Mouse (Mus musculus) MEL (cell line): ENCODE measurements around the gene Chst15. TPM values are rescaled to one million over a fixed set of nuclear protein-coding genes. Genes with fewer than 3 reads are reported as not detected.

Source experiments
- DNase-seq: peaks from one replicate; pipeline ENCODE4 v3.0.0; 2011; ENCODE audit warnings: low read depth, low spot score
- H3K27ac ChIP-seq: 2 replicates; pipeline ENCODE4 v1.5.1; 2012; ENCODE audit warnings: low read depth, mild to moderate bottlenecking, control low read depth, low read length, moderate library complexity; ENCODE audit not compliant: control insufficient read depth
- H3K27me3 ChIP-seq, 2 experiments: fragments of 150-350 bp in 1 of 2; sonication (generic) in 1 of 2; 2 replicates each; pipeline ENCODE4 v1.6.1; 2012; ENCODE audit warnings: low read length in 2 of 2, mild to moderate bottlenecking in 2 of 2, improper control_type of control experiment in 1 of 2, moderate library complexity in 1 of 2; ENCODE audit not compliant: insufficient read depth in 2 of 2, control insufficient read depth in 1 of 2
- H3K36me3 ChIP-seq, 2 experiments: 2 replicates each; pipeline ENCODE4 v1.6.1; 2012 to 2014; ENCODE audit warnings: low read length in 2 of 2, improper control_type of control experiment in 1 of 2, inconsistent platforms in 1 of 2, mild to moderate bottlenecking in 1 of 2; ENCODE audit not compliant: insufficient read depth in 2 of 2, control insufficient read depth in 1 of 2
- H3K4me1 ChIP-seq, 2 experiments: fragments of 150-350 bp in 1 of 2; sonication (generic) in 1 of 2; 2 replicates each; pipeline ENCODE4 v1.6.1; 2012; ENCODE audit warnings: low read length in 2 of 2, improper control_type of control experiment in 1 of 2, mild to moderate bottlenecking in 1 of 2; ENCODE audit not compliant: insufficient read depth in 2 of 2, control insufficient read depth in 1 of 2
- H3K4me3 ChIP-seq, 2 experiments: fragments of 150-350 bp in 1 of 2; sonication (generic) in 1 of 2; 2 replicates each; pipeline ENCODE4 v1.5.1; 2012; ENCODE audit warnings: low read depth in 2 of 2, low read length in 2 of 2, mild to moderate bottlenecking in 2 of 2, moderate library complexity in 2 of 2, control low read depth in 1 of 2, improper control_type of control experiment in 1 of 2; ENCODE audit not compliant: control insufficient read depth in 1 of 2, insufficient read depth in 1 of 2
- H3K79me2 ChIP-seq: 2 replicates; pipeline ENCODE4 v1.6.1; 2012; ENCODE audit warnings: mild to moderate bottlenecking, low read length, moderate library complexity; ENCODE audit not compliant: control insufficient read depth, poor library complexity, insufficient read depth
- H3K9ac ChIP-seq: 2 replicates; pipeline ENCODE4 v1.6.1; 2012; ENCODE audit warnings: low read depth, mild to moderate bottlenecking, control low read depth, low read length, moderate library complexity; ENCODE audit not compliant: control insufficient read depth, poor library complexity, severe bottlenecking
- H3K9me3 ChIP-seq: fragments of 150-350 bp; sonication (generic); replicated peaks from 2 replicates; pipeline ENCODE4 v1.6.1; 2012; ENCODE audit warnings: mild to moderate bottlenecking, low read length, improper control_type of control experiment, moderate library complexity; ENCODE audit not compliant: insufficient read depth
- BHLHE40 ChIP-seq: IDR thresholded peaks from 2 replicates; pipeline ENCODE4 v1.6.1; 2012; ENCODE audit warnings: low read depth, mild to moderate bottlenecking, inconsistent platforms, low read length, improper control_type of control experiment, borderline replicate concordance
- CHD1 ChIP-seq: IDR thresholded peaks from 2 replicates; pipeline ENCODE4 v1.6.1; 2012; ENCODE audit warnings: low read depth, mild to moderate bottlenecking, inconsistent platforms, low read length, improper control_type of control experiment
- ELF1 ChIP-seq: IDR thresholded peaks from 2 replicates; pipeline ENCODE4 v1.6.1; 2014; ENCODE audit warnings: low read depth, mild to moderate bottlenecking, inconsistent platforms, low read length, improper control_type of control experiment, moderate library complexity
- ETS1 ChIP-seq: IDR thresholded peaks from 2 replicates; pipeline ENCODE4 v1.6.1; 2012; ENCODE audit warnings: low read depth, mild to moderate bottlenecking, inconsistent platforms, low read length, improper control_type of control experiment, moderate library complexity
- GABPA ChIP-seq: IDR thresholded peaks from 2 replicates; pipeline ENCODE4 v1.6.1; 2012; ENCODE audit warnings: low read depth, mild to moderate bottlenecking, inconsistent platforms, low read length, improper control_type of control experiment, moderate library complexity
- JUND ChIP-seq: IDR thresholded peaks from 2 replicates; pipeline ENCODE4 v1.6.1; 2011; ENCODE audit warnings: low read depth, mild to moderate bottlenecking, improper control_type of control experiment, low read length
- KAT2A ChIP-seq: conservative IDR thresholded peaks from 2 replicates; pipeline ENCODE4 v1.6.1; 2012; ENCODE audit warnings: low read depth, low read length, improper control_type of control experiment, inconsistent platforms
- MAFK ChIP-seq: IDR thresholded peaks from 2 replicates; pipeline ENCODE4 v1.6.1; 2011; ENCODE audit warnings: low read depth, mild to moderate bottlenecking, low read length, improper control_type of control experiment, borderline replicate concordance
- MAX ChIP-seq: IDR thresholded peaks from 2 replicates; pipeline ENCODE4 v1.6.1; 2011; ENCODE audit warnings: low read length, improper control_type of control experiment
- MXI1 ChIP-seq: IDR thresholded peaks from 2 replicates; pipeline ENCODE4 v1.6.1; 2011; ENCODE audit warnings: mild to moderate bottlenecking, low read depth, low read length, improper control_type of control experiment
- POLR2A ChIP-seq, 2 experiments: IDR thresholded peaks; 2 replicates each; pipeline ENCODE4 v1.6.1; 2011 to 2012; ENCODE audit warnings: low read length in 2 of 2, mild to moderate bottlenecking in 2 of 2, control low read depth in 1 of 2, improper control_type of control experiment in 1 of 2, low read depth in 1 of 2, moderate library complexity in 1 of 2; ENCODE audit not compliant: control insufficient read depth in 1 of 2, insufficient read depth in 1 of 2, poor library complexity in 1 of 2
- POLR2AphosphoS2 ChIP-seq: IDR thresholded peaks from 2 replicates; pipeline ENCODE4 v1.6.1; 2011; ENCODE audit warnings: low read length, improper control_type of control experiment
- SIN3A ChIP-seq: IDR thresholded peaks from 2 replicates; pipeline ENCODE4 v1.6.1; 2012; ENCODE audit warnings: low read length, improper control_type of control experiment, inconsistent platforms
- TAL1 ChIP-seq: IDR thresholded peaks from 2 replicates; pipeline ENCODE4 v1.6.1; 2012; ENCODE audit warnings: mild to moderate bottlenecking, inconsistent platforms, low read length, moderate library complexity, mixed read lengths
- TBP ChIP-seq: IDR thresholded peaks from 2 replicates; pipeline ENCODE4 v1.8.0; 2011; ENCODE audit warnings: low read depth, low read length, improper control_type of control experiment
- USF2 ChIP-seq, 2 experiments: IDR thresholded peaks; 2 replicates each; pipeline ENCODE4 v1.6.1; 2011 to 2012; ENCODE audit warnings: improper control_type of control experiment in 2 of 2, low read length in 2 of 2, borderline replicate concordance in 1 of 2, inconsistent platforms in 1 of 2, low read depth in 1 of 2, mild to moderate bottlenecking in 1 of 2; ENCODE audit not compliant: insufficient read depth in 1 of 2
- polyA plus RNA-seq, 2 experiments: library from polyadenylated mRNA; stranded (reverse) in 1 of 2; unstranded in 1 of 2; fragments of >175 nt in 1 of 2; fragments of >200 nt in 1 of 2; gene quantifications; 2 replicates each; pipeline versions ENCODE4 v1.2.1 to v1.2.4; 2012; ENCODE audit warnings: low replicate concordance in 2 of 2, low read depth in 1 of 2; ENCODE audit not compliant: insufficient read length in 2 of 2, insufficient read depth in 1 of 2, missing spikeins in 1 of 2
- total RNA-seq: library from RNA; depleted of rRNA; stranded (reverse); fragments of 300-350 nt; gene quantifications from 2 replicates; pipeline ENCODE4 v1.2.3, GENCODE M21; 2012

Chst15 gene
- total and polyA plus RNA-seq, 3 experiments: 14.9 to 18.1 TPM; not detected in 1

DNA sequence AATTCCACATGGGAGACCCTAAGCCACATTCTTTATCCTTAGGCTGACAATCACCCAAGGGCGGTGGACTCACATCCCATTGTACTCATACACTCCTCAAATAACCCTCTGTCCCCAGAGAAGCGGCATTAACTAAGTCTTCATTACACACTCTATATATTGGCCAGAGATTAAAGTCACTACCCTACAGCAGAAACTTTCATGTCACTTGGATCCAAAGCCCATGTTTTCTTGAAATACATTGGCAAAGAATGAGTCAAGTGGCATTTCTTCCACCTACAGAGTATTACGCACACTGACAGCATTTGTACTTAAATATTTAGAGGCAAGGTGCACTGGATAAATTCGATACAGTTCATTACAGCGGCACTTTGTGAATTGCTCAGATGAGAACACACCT lies 44.0 kb downstream of the Chst15 start:
- peaks cover 2 to 5% of the 10 kb centered on the region in 2 experiments for H3K4me1 ChIP-seq
- H3K36me3 ChIP-seq: peaks cover 2 to 12% of the 10 kb centered on the region in 2 experiments
- H3K9me3 ChIP-seq: no peaks in the 10 kb centered on the region
- no peak for DNase-seq
- H3K79me2 ChIP-seq: peaks cover 6% of the 10 kb centered on the region; the same call in 1 of the 2 replicates
- no peak overlapping the region for H3K4me3 ChIP-seq
- H3K27me3 ChIP-seq: no peaks in the 10 kb centered on the region
- H3K9ac ChIP-seq: no peak overlapping the region
- H3K27ac ChIP-seq: no peak overlapping the region
- TF ChIP-seq CHD1: no peak

DNA sequence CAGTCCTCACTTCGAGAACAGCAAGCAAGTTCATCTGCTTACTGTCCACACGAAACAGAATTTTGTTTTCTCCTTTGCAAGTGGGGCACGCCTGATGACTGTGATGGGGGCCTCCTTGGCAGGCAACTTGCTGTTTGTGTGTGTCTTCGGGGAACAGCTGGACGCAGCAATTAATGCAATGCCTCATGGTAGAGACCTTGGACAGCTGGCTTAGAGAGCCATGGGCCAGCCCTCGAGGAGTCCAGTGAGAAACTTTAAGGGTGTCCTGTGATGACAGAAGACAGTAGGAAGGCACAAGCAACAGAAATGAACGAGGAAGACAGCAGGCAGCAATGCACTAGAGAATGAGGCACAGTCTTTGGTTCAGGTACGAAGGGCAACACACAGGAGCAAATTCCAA lies 46.7 kb downstream of the Chst15 start:
- Histone ChIP-seq H3K9me3 (no peaks in the 10 kb centered on the region), H3K36me3 (peaks cover 0 to 10% of the 10 kb centered on the region in 2 experiments; a peak in 2 of 4 replicates), H3K27me3 (no peaks in the 10 kb centered on the region)

DNA sequence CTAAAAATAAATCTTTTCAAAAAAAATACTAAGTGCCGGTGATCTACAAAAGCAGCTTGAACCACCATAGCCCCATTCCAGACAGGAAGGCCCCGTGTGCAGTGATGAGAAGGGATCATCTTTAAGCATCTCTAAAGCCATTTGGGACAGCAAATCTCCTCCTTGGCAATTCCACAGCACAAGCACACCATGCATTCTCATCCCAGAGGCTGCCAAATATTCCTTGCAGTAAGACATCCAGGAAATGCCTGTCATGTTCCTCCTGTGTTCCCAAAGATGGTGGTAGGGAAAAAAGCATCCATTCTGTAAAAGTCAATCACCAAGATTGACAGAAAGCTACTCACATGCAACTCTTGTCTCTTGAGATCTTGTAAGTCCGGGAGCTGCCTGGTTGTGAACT lies 47.4 kb downstream of the Chst15 start:
- no peak for DNase-seq
- Histone ChIP-seq H3K9me3 (no peaks in the 10 kb centered on the region), H3K27me3 (no peaks in the 10 kb centered on the region), H3K9ac (no peak overlapping the region), H3K36me3 (peaks cover 1 to 9% of the 10 kb centered on the region in 2 experiments; a peak in 2 of 4 replicates), H3K27ac (no peak overlapping the region), H3K79me2 (peaks cover 2% of the 10 kb centered on the region; the same call in 1 of the 2 replicates), H3K4me1 (no peaks in the 10 kb centered on the region), H3K4me3 (no peak overlapping the region)
- TF ChIP-seq MAX (no peak), USF2 (IDR thresholded peaks at IDR 0.05; ENCODE audit: borderline replicate concordance in 1 of 2, insufficient read depth in 1 of 2, low read depth in 1 of 2, low read length in 2 of 2) (no peak), TBP (no peak), CHD1 (no peak), POLR2A (IDR thresholded peaks at IDR 0.05; ENCODE audit: control insufficient read depth in 1 of 2, insufficient read depth in 1 of 2, low read depth in 1 of 2, low read length in 2 of 2, poor library complexity in 1 of 2) (no peak), ETS1 (no peak), TAL1 (no peak), BHLHE40 (no peak), GABPA (no peak), ELF1 (no peak), MXI1 (no peak), SIN3A (no peak), POLR2AphosphoS2 (no peak), JUND (no peak), KAT2A (no peak), MAFK (no peak)

More for the DNA sequence above, 46.7 kb downstream of the Chst15 start:
- H3K4me1 ChIP-seq: no peaks in the 10 kb centered on the region
- no peak overlapping the region for H3K9ac ChIP-seq
- TF ChIP-seq SIN3A: no peak
- no peak overlapping the region for H3K4me3 ChIP-seq
- H3K79me2 ChIP-seq: peaks cover 3% of the 10 kb centered on the region; the same call in 1 of the 2 replicates
- H3K27ac ChIP-seq: no peak overlapping the region
- DNase-seq: no peak
